Mouse (Mus musculus) intestine, embryonic 15.5 days (tissue): ENCODE measurements around the gene Asb1. TPM values are rescaled to one million over a fixed set of nuclear protein-coding genes. Genes with fewer than 3 reads are reported as not detected.

Experiments used
- ATAC-seq: fragments of 200-750 bp; cut with Nextera tagmentation; 2 replicates; pipeline ENCODE4 v1.8.0; 2017; ENCODE audit warnings: moderate TSS enrichment, moderate library complexity
- H3K27ac ChIP-seq: fragments of 300-500 bp; sonication (generic); 2 replicates; pipeline ENCODE4 v1.5.1; 2015; ENCODE audit warnings: mild to moderate bottlenecking, inconsistent platforms
- H3K27me3 ChIP-seq: fragments of 300-500 bp; sonication (generic); replicated peaks from 2 replicates; pipeline ENCODE4 v1.6.1; 2015; ENCODE audit warnings: inconsistent platforms
- H3K36me3 ChIP-seq: fragments of 300-500 bp; sonication (generic); 2 replicates; pipeline ENCODE4 v1.6.1; 2015; ENCODE audit warnings: inconsistent platforms
- H3K4me1 ChIP-seq: fragments of 300-500 bp; sonication (generic); replicated peaks from 2 replicates; pipeline ENCODE4 v1.6.1; 2015; ENCODE audit warnings: inconsistent platforms
- H3K4me2 ChIP-seq: fragments of 300-500 bp; sonication (generic); replicated peaks from 2 replicates; pipeline ENCODE4 v1.6.1; 2015; ENCODE audit warnings: mild to moderate bottlenecking, inconsistent platforms
- H3K4me3 ChIP-seq: fragments of 300-500 bp; sonication (generic); replicated peaks from 2 replicates; pipeline ENCODE4 v1.5.1; 2015; ENCODE audit warnings: inconsistent platforms
- H3K9ac ChIP-seq: fragments of 300-500 bp; sonication (generic); 2 replicates; pipeline ENCODE4 v1.6.1; 2015; ENCODE audit warnings: inconsistent platforms
- H3K9me3 ChIP-seq: fragments of 300-500 bp; sonication (generic); 2 replicates; pipeline ENCODE4 v1.6.1; 2016; ENCODE audit warnings: inconsistent platforms
- WGBS: fragments of 180-500 bp; shearing (Covaris S2); methylation state at CpG from one replicate; pipeline ENCODE4 v1.1.7; 2015; 5-methylcytosine and 5-hydroxymethylcytosine counted together
- polyA plus RNA-seq: library from polyadenylated mRNA; unstranded; fragments of >200 nt; fragmentation: Nextera tagmentation; extraction: Ambion mirVana; gene quantifications from 2 replicates; pipeline ENCODE4 v1.2.1, GENCODE M21; 2015

Gene Asb1
- polyA plus RNA-seq, 1 experiment from 2014 or later, result 3.8 TPM

GRCm38 (mm10) chr1:91532243-91532642 lies 8.1 kb upstream of the Asb1 start:
- H3K4me3 ChIP-seq, result no peak overlapping the region
- ATAC-seq, result no peak
- H3K4me2 ChIP-seq, result no peak overlapping the region
- H3K36me3 ChIP-seq, result 0 out of 2 replicates have a peak, but pooled peaks cover 5% of the 10 kb centered on the region
- no peak overlapping the region for H3K9ac ChIP-seq
- no peaks in the 10 kb centered on the region for H3K4me1 ChIP-seq
- H3K27me3 ChIP-seq, result no peaks in the 10 kb centered on the region
- H3K27ac ChIP-seq, result no peak overlapping the region
- no peaks in the 10 kb centered on the region for H3K9me3 ChIP-seq
- WGBS, result 85% methylated on average over 4 of the region's 4 CpGs

- Histone ChIP-seq H3K27me3 (no peaks in the 10 kb centered on the region), H3K9me3 (no peaks in the 10 kb centered on the region), H3K9ac (no peak overlapping the region), H3K4me3 (no peak overlapping the region), H3K4me2 (no peak overlapping the region), H3K4me1 (no peaks in the 10 kb centered on the region), H3K27ac (no peak overlapping the region), H3K36me3 (0 out of 2 replicates have a peak, but pooled peaks cover 3% of the 10 kb centered on the region)
- ATAC-seq, result no peak
- WGBS, result 84% methylated on average over 5 of the region's 5 CpGs
Observed at GRCm38 (mm10) chr1:91532892-91533291, 7.5 kb upstream of the Asb1 start.

- WGBS, result 52% methylated on average over 2 of the region's 2 CpGs
- peak; percentile 72; the same call in 1 of the 2 replicates for ATAC-seq
- Histone ChIP-seq H3K9ac (no peak overlapping the region), H3K9me3 (no peaks in the 10 kb centered on the region), H3K27ac (no peak overlapping the region), H3K4me3 (no peak overlapping the region), H3K27me3 (peaks cover 1% of the 10 kb centered on the region), H3K36me3 (0 out of 2 replicates have a peak, but pooled peaks cover 3% of the 10 kb centered on the region), H3K4me2 (no peak overlapping the region), H3K4me1 (no peaks in the 10 kb centered on the region)
Observed at GRCm38 (mm10) chr1:91533483-91533882, 6.9 kb upstream of the Asb1 start.

- Histone ChIP-seq H3K27ac (no peak overlapping the region), H3K4me1 (no peaks in the 10 kb centered on the region), H3K4me3 (no peak overlapping the region), H3K9ac (no peak overlapping the region), H3K9me3 (no peaks in the 10 kb centered on the region), H3K27me3 (peaks cover 4% of the 10 kb centered on the region), H3K4me2 (no peak overlapping the region), H3K36me3 (no peaks in the 10 kb centered on the region)
- no peak for ATAC-seq
- 72% methylated on average over 19 of the region's 19 CpGs for WGBS
Observed at GRCm38 (mm10) chr1:91533961-91534723, 6.2 kb upstream of the Asb1 start.

- no peak for ATAC-seq
- H3K4me1 ChIP-seq, result peaks cover 11% of the 10 kb centered on the region; the same call in 1 of the 2 replicates
- peaks cover 4% of the 10 kb centered on the region for H3K27me3 ChIP-seq
Observed at GRCm38 (mm10) chr1:91537786-91538569, 2.4 kb upstream of the Asb1 start.

GRCm38 (mm10) chr1:91538570-91538929 lies 1.8 kb upstream of the Asb1 start:
- H3K9ac ChIP-seq, result no peak overlapping the region
- H3K9me3 ChIP-seq, result no peaks in the 10 kb centered on the region
- H3K27ac ChIP-seq, result no peak overlapping the region
- ATAC-seq, result no peak
- WGBS, result 49% methylated on average over 1 of the region's 1 CpGs
- no peaks in the 10 kb centered on the region for H3K36me3 ChIP-seq
- no peak overlapping the region for H3K4me2 ChIP-seq
- no peak overlapping the region for H3K4me3 ChIP-seq
- H3K4me1 ChIP-seq, result peaks cover 11% of the 10 kb centered on the region; the same call in 1 of the 2 replicates
- peaks cover 4% of the 10 kb centered on the region for H3K27me3 ChIP-seq

More at GRCm38 (mm10) chr1:91537786-91538569, 2.4 kb upstream of the Asb1 start:
- Histone ChIP-seq H3K27ac (no peak overlapping the region), H3K9me3 (no peaks in the 10 kb centered on the region), H3K36me3 (no peaks in the 10 kb centered on the region), H3K9ac (no peak overlapping the region), H3K4me3 (no peak overlapping the region), H3K4me2 (no peak overlapping the region)
- 33% methylated on average over 22 of the region's 22 CpGs for WGBS

GRCm38 (mm10) chr1:91539246-91539645 lies 1.1 kb upstream of the Asb1 start:
- no peak for ATAC-seq
- H3K9me3 ChIP-seq, result no peaks in the 10 kb centered on the region
- H3K27me3 ChIP-seq, result peaks cover 4% of the 10 kb centered on the region
- H3K27ac ChIP-seq, result no peak overlapping the region
- H3K9ac ChIP-seq, result no peak overlapping the region
- no peaks in the 10 kb centered on the region for H3K36me3 ChIP-seq
- H3K4me2 ChIP-seq, result peak overlapping the region; percentile 91
- WGBS, result 31% methylated on average over 6 of the region's 6 CpGs
- H3K4me3 ChIP-seq, result no peak overlapping the region
- H3K4me1 ChIP-seq, result peaks cover 11% of the 10 kb centered on the region; the same call in 1 of the 2 replicates

GRCm38 (mm10) chr1:91539704-91540270 lies 557 bp upstream of the Asb1 start:
- Histone ChIP-seq H3K4me2 (peak overlapping the region; percentile 91), H3K36me3 (no peaks in the 10 kb centered on the region), H3K27ac (no peak overlapping the region), H3K4me3 (peak overlapping the region; percentile 90), H3K4me1 (peaks cover 11% of the 10 kb centered on the region; the same call in 1 of the 2 replicates), H3K9ac (peak overlapping the region; percentile 15), H3K27me3 (peaks cover 4% of the 10 kb centered on the region), H3K9me3 (no peaks in the 10 kb centered on the region)
- peak; percentile 37; the same call in 1 of the 2 replicates for ATAC-seq
- 2% methylated on average over 22 of the region's 22 CpGs for WGBS

GRCm38 (mm10) chr1:91541042-91541592 lies 773 bp downstream of the Asb1 start:
- 13% methylated on average over 15 of the region's 15 CpGs for WGBS
- H3K4me3 ChIP-seq, result peak overlapping the region; percentile 90

GRCm38 (mm10) chr1:91543974-91544373 lies 3.6 kb downstream of the Asb1 start:
- Histone ChIP-seq H3K4me2 (no peak overlapping the region), H3K4me3 (no peak overlapping the region), H3K9me3 (no peaks in the 10 kb centered on the region), H3K27me3 (no peaks in the 10 kb centered on the region), H3K9ac (no peak overlapping the region), H3K36me3 (0 out of 2 replicates have a peak, but pooled peaks cover 4% of the 10 kb centered on the region), H3K4me1 (peaks cover 11% of the 10 kb centered on the region; the same call in 1 of the 2 replicates), H3K27ac (no peak overlapping the region)
- WGBS, result 85% methylated on average over 4 of the region's 4 CpGs
- no peak for ATAC-seq

More at GRCm38 (mm10) chr1:91541042-91541592, 773 bp downstream of the Asb1 start:
- Histone ChIP-seq H3K9me3 (no peaks in the 10 kb centered on the region), H3K4me2 (peak overlapping the region; percentile 91), H3K27me3 (peaks cover 4% of the 10 kb centered on the region), H3K4me1 (peaks cover 11% of the 10 kb centered on the region; the same call in 1 of the 2 replicates), H3K9ac (peak overlapping the region; percentile 63), H3K36me3 (no peaks in the 10 kb centered on the region), H3K27ac (no peak overlapping the region)
- ATAC-seq, result no peak

GRCm38 (mm10) chr1:91545226-91545625 lies 4.9 kb downstream of the Asb1 start:
- no peaks in the 10 kb centered on the region for H3K27me3 ChIP-seq
- no peak for ATAC-seq
- 73% methylated on average over 1 of the region's 1 CpGs for WGBS
- peaks cover 6% of the 10 kb centered on the region; the same call in 1 of the 2 replicates for H3K4me1 ChIP-seq
- no peak overlapping the region for H3K4me2 ChIP-seq
- H3K4me3 ChIP-seq, result no peak overlapping the region
- no peaks in the 10 kb centered on the region for H3K9me3 ChIP-seq
- H3K27ac ChIP-seq, result no peak overlapping the region
- 0 out of 2 replicates have a peak, but pooled peaks cover 4% of the 10 kb centered on the region for H3K36me3 ChIP-seq
- H3K9ac ChIP-seq, result no peak overlapping the region

- no peak overlapping the region for H3K4me3 ChIP-seq
- no peak for ATAC-seq
- no peaks in the 10 kb centered on the region for H3K27me3 ChIP-seq
- peaks cover 9% of the 10 kb centered on the region; the same call in 1 of the 2 replicates for H3K36me3 ChIP-seq
- H3K9ac ChIP-seq, result no peak overlapping the region
- H3K4me1 ChIP-seq, result no peaks in the 10 kb centered on the region
- no peak overlapping the region for H3K4me2 ChIP-seq
- H3K9me3 ChIP-seq, result no peaks in the 10 kb centered on the region
- 95% methylated on average over 5 of the region's 5 CpGs for WGBS
- no peak overlapping the region for H3K27ac ChIP-seq
Observed at GRCm38 (mm10) chr1:91547567-91547966, 7.2 kb downstream of the Asb1 start.
